Mouse (Mus musculus) liver, postnatal 0 days (tissue): ENCODE results near the gene Fam129c.

Source experiments
- CTCF ChIP-seq: sonication (generic); IDR thresholded peaks from 2 replicates; pipeline ENCODE4 v1.5.1; 2016; ENCODE audit warnings: antibody characterized with exemption, low read depth
- EP300 ChIP-seq: IDR thresholded peaks from 2 replicates; pipeline ENCODE4 v1.6.1; 2016; ENCODE audit warnings: antibody characterized with exemption, low read depth, mild to moderate bottlenecking

GRCm38 (mm10) chr8:71629096-71629697 is 31.7 kb downstream of the Fam129c start:
- peak; percentile 55 for TF ChIP-seq CTCF
- no peak for TF ChIP-seq EP300
